28 mouse cellular contexts compared by ENCODE assay signal in genomic region chr14:60743681-60744080, GRCm38 (mm10). TPM values are rescaled to one million over a fixed set of nuclear protein-coding genes. Genes with fewer than 3 reads are reported as not detected.
DNase-seq lines count a peak whose midpoint lies in the region; ATAC-seq and TF ChIP-seq lines count a peak whose summit lies in the region.
"Had no signal": no experiment of that assay in that cellular context is flagged by ENCODE, and none has a peak within 500 bp of the region (broad histone marks: within the 10 kb centered on the region; RNA-seq: fewer than 3 reads in every experiment).

No protein-coding gene starts in this region.

- peaks cover 63% of the 10 kb centered on the region for H3K4me1 ChIP-seq in heart, embryonic 10.5 days
- peaks cover 54% of the 10 kb centered on the region for H3K4me1 ChIP-seq in heart, postnatal 0 days (ENCODE audit: control insufficient read depth, insufficient read depth)
- H3K4me1 ChIP-seq in midbrain, embryonic 10.5 days: peaks cover 12% of the 10 kb centered on the region
- H3K4me1 ChIP-seq in midbrain, embryonic 13.5 days (replicated peaks): peaks cover 12% of the 10 kb centered on the region

- ATAC-seq in heart, postnatal 0 days (ENCODE audit: insufficient read depth, low read depth): no peak
- no peak for ATAC-seq in midbrain, embryonic 13.5 days
- ATAC-seq: forebrain, embryonic 13.5 days; forebrain, embryonic 16.5 days; intestine, postnatal 0 days had no signal

- no peak for DNase-seq in heart, embryonic 10.5 days (ENCODE audit: low spot score)
- DNase-seq in heart, adult 18-20 months: no peak
- no peak for DNase-seq in heart, postnatal 0 days (ENCODE audit: low spot score)
- no peak for DNase-seq in heart, adult 8-10 months (ENCODE audit: low spot score)
- no peak for DNase-seq in midbrain, embryonic 10.5 days (ENCODE audit: low spot score)
- DNase-seq: adrenal gland, adult 2 months; adrenal gland, postnatal 14 days; cerebellum, adult 11 months; cerebellum, adult 2 months; cerebellum, adult 9-11 months; cerebellum, postnatal 25 days; gastrocnemius, postnatal 10 days; gastrocnemius, postnatal 36 days; heart, postnatal 10 days had no signal

- WGBS in heart, embryonic 10.5 days: 65% methylated on average over 9 of the region's 9 CpGs
- WGBS in heart, postnatal 0 days: 72% methylated on average over 9 of the region's 9 CpGs
- WGBS in midbrain, embryonic 10.5 days: 79% methylated on average over 9 of the region's 9 CpGs
- 83% methylated on average over 9 of the region's 9 CpGs for WGBS in midbrain, embryonic 13.5 days

- H3K27ac ChIP-seq in heart, embryonic 10.5 days: peak overlapping the region; percentile 69
- H3K27ac ChIP-seq in heart, postnatal 0 days (ENCODE audit: low read depth): peak overlapping the region; percentile 94
- 0 out of 2 replicates have a peak overlapping the region, but pooled peaks have one; percentile 38 for H3K27ac ChIP-seq in midbrain, embryonic 10.5 days (replicated peaks)
- no peak overlapping the region for H3K27ac ChIP-seq in midbrain, embryonic 13.5 days
- H3K27ac ChIP-seq: embryonic facial prominence, embryonic 12.5 days; embryonic facial prominence, embryonic 15.5 days; forebrain, embryonic 13.5 days; hindbrain, embryonic 12.5 days; hindbrain, embryonic 15.5 days had no signal

- H3K27me3 ChIP-seq in heart, embryonic 10.5 days (ENCODE audit: insufficient read depth, poor library complexity, severe bottlenecking): no peaks in the 10 kb centered on the region
- no peaks in the 10 kb centered on the region for H3K27me3 ChIP-seq in heart, postnatal 0 days (ENCODE audit: control insufficient read depth, insufficient read depth, low read length)
- H3K27me3 ChIP-seq in midbrain, embryonic 10.5 days (ENCODE audit: low read depth, poor library complexity, severe bottlenecking): no peaks in the 10 kb centered on the region
- no peaks in the 10 kb centered on the region for H3K27me3 ChIP-seq in midbrain, embryonic 13.5 days
- H3K27me3 ChIP-seq: embryonic facial prominence, embryonic 12.5 days; embryonic facial prominence, embryonic 15.5 days; forebrain, embryonic 13.5 days; heart, embryonic 12.5 days; hindbrain, embryonic 12.5 days; hindbrain, embryonic 15.5 days had no signal

- H3K4me2 ChIP-seq in heart, postnatal 0 days (ENCODE audit: low read depth, low read length): no peak overlapping the region
- no peak overlapping the region for H3K4me2 ChIP-seq in midbrain, embryonic 13.5 days (replicated peaks)
- H3K4me2 ChIP-seq: embryonic facial prominence, embryonic 12.5 days; embryonic facial prominence, embryonic 15.5 days; forebrain, embryonic 13.5 days; heart, embryonic 12.5 days; hindbrain, embryonic 12.5 days; hindbrain, embryonic 15.5 days had no signal

- H3K4me3 ChIP-seq in heart, embryonic 10.5 days: no peak overlapping the region
- H3K4me3 ChIP-seq in heart, postnatal 0 days (ENCODE audit: low read depth, low read length): no peak overlapping the region
- no peak overlapping the region for H3K4me3 ChIP-seq in midbrain, embryonic 10.5 days
- no peak overlapping the region for H3K4me3 ChIP-seq in midbrain, embryonic 13.5 days (replicated peaks)
- H3K4me3 ChIP-seq: embryonic facial prominence, embryonic 12.5 days; embryonic facial prominence, embryonic 15.5 days; forebrain, embryonic 13.5 days; heart, embryonic 12.5 days; hindbrain, embryonic 12.5 days; hindbrain, embryonic 15.5 days had no signal

- no peaks in the 10 kb centered on the region for H3K9me3 ChIP-seq in heart, embryonic 10.5 days
- H3K9me3 ChIP-seq in heart, postnatal 0 days (replicated peaks; ENCODE audit: control insufficient read depth, low read length): no peaks in the 10 kb centered on the region
- H3K9me3 ChIP-seq in midbrain, embryonic 10.5 days (replicated peaks): no peaks in the 10 kb centered on the region
- H3K9me3 ChIP-seq in midbrain, embryonic 13.5 days: no peaks in the 10 kb centered on the region
- H3K9me3 ChIP-seq: embryonic facial prominence, embryonic 12.5 days; embryonic facial prominence, embryonic 15.5 days; forebrain, embryonic 13.5 days; heart, embryonic 12.5 days; hindbrain, embryonic 12.5 days; hindbrain, embryonic 15.5 days had no signal

- no peak overlapping the region for H3K9ac ChIP-seq in heart, postnatal 0 days (replicated peaks; ENCODE audit: low read depth, low read length)
- H3K9ac ChIP-seq in midbrain, embryonic 13.5 days (replicated peaks): no peak overlapping the region
- H3K9ac ChIP-seq: embryonic facial prominence, embryonic 12.5 days; embryonic facial prominence, embryonic 15.5 days; forebrain, embryonic 13.5 days; heart, embryonic 12.5 days; hindbrain, embryonic 12.5 days; hindbrain, embryonic 15.5 days had no signal

- TF ChIP-seq CTCF in heart, postnatal 0 days (IDR thresholded peaks at IDR 0.05; ENCODE audit: low read depth): no peak

- peaks cover 35% of the 10 kb centered on the region for H3K36me3 ChIP-seq in heart, embryonic 10.5 days
- H3K36me3 ChIP-seq in heart, postnatal 0 days (replicated peaks; ENCODE audit: control insufficient read depth, insufficient read depth, low read length): peaks cover 32% of the 10 kb centered on the region
- H3K36me3 ChIP-seq in midbrain, embryonic 10.5 days: peaks cover 84% of the 10 kb centered on the region
- H3K36me3 ChIP-seq in midbrain, embryonic 13.5 days: peaks cover 31% of the 10 kb centered on the region
- H3K36me3 ChIP-seq: hindbrain, embryonic 15.5 days had no signal

- no peak for TF ChIP-seq EP300 in heart, postnatal 0 days (IDR thresholded peaks at IDR 0.05; ENCODE audit: low read depth)

RNA-seq across cellular contexts. Expression of gene C1qtnf9, which starts 24.3 kb away (rescaled TPM):
- 0.10 and 0.13 TPM in 2 replicates for polyA plus RNA-seq in heart, embryonic 10.5 days (2016; fragmentation: Nextera tagmentation; extraction: Ambion mirVana)
- 10 to 100 TPM; 42.7 to 47.8 TPM for total RNA-seq in heart, adult 18-20 months (2021)
- 2.2 and 2.8 TPM in 2 replicates for total RNA-seq in heart, postnatal 0 days (2014; rRNA removed; ENCODE audit: low replicate concordance)
- 4.6 and 5.4 TPM in 2 replicates for polyA plus RNA-seq in heart, postnatal 0 days (2015; fragmentation: Nextera tagmentation; extraction: Ambion mirVana)
- total RNA-seq in heart, adult 8-10 months (2022): 10 to 100 TPM; 39.4 to 49.7 (median 43.6) TPM
- polyA plus RNA-seq in midbrain, embryonic 10.5 days (2016; fragmentation: Nextera tagmentation; extraction: Ambion mirVana): 0.06 and 0.09 TPM in 2 replicates
- 0.10 TPM in 1 of 2 replicates, not detected in the other for polyA plus RNA-seq in midbrain, embryonic 13.5 days (2015; fragmentation: Nextera tagmentation; extraction: Ambion mirVana)
- total RNA-seq: common myeloid progenitor, adult 5-6 weeks; granulocyte monocyte progenitor cell, adult 5-6 weeks; hematopoietic stem cell, adult 5-6 weeks; MEL had no signal
- polyA plus RNA-seq: C2C12; forebrain, embryonic 16.5 days had no signal

RNA-seq across cellular contexts. Expression of gene Mipep, which starts 40.7 kb away (rescaled TPM):
- 24.7 and 24.9 TPM in 2 replicates for polyA plus RNA-seq in heart, embryonic 10.5 days (2016; fragmentation: Nextera tagmentation; extraction: Ambion mirVana)
- 10 to 100 TPM; 70.0 to 75.1 TPM for total RNA-seq in heart, adult 18-20 months (2021)
- total RNA-seq in heart, postnatal 0 days (2014; rRNA removed; ENCODE audit: low replicate concordance): 49.1 and 60.9 TPM in 2 replicates
- 29.2 and 29.3 TPM in 2 replicates for polyA plus RNA-seq in heart, postnatal 0 days (2015; fragmentation: Nextera tagmentation; extraction: Ambion mirVana)
- 10 to 100 TPM; 70.6 to 75.9 (median 73.6) TPM for total RNA-seq in heart, adult 8-10 months (2022)
- polyA plus RNA-seq in midbrain, embryonic 10.5 days (2016; fragmentation: Nextera tagmentation; extraction: Ambion mirVana): 21.9 and 25.4 TPM in 2 replicates
- polyA plus RNA-seq in midbrain, embryonic 13.5 days (2015; fragmentation: Nextera tagmentation; extraction: Ambion mirVana): 17.2 and 18.1 TPM in 2 replicates
